Mouse (Mus musculus) ES-CJ7 (cell line): ENCODE data around the gene Dlg2.
A peak's percentile ranks its signal among the peaks of the same experiment; 100 is the strongest.

Source experiments
- DNase-seq: peaks from one replicate; pipeline ENCODE4 v3.0.0; 2011; ENCODE audit warnings: low read depth, low spot score

Gene Dlg2

DNA sequence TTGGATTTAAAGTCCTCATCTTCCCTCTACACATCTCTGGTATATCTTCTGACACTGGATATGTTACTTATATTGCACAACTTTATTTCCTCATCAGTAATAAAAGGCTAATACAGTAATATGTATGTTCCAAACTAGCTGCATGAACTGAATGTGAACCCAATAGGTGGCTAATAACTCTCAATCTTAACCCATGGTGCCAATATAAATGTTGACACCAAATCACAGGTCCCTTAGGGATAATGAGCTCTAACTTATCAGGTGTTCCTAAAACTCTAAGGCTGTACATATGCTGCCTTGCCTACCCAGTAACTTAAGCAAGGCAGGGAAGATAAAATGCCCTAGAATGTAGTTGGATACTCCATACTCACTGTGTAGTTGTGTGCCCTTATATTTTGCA, 1894.0 kb downstream of the Dlg2 start:
- no peak for DNase-seq

DNA sequence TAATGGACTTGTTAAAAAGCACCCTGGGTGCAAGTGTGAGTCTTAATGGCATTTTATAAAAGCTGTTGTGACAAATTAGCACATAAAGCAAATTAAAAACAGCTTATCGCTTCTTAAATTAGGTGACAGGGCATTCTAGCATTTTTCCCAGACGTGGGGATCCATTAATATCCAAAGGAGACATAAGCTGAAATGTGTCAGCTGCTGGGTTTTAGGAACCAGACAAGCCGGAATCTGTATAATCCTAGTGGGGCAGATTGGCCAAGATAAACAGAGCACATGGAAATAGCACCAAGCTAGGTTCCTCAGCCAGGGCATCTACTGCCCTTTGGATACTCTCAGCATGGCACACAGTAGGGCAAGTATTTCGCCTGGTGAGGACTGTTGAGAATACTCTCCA, 1895.2 kb downstream of the Dlg2 start:
- DNase-seq = no peak

DNA sequence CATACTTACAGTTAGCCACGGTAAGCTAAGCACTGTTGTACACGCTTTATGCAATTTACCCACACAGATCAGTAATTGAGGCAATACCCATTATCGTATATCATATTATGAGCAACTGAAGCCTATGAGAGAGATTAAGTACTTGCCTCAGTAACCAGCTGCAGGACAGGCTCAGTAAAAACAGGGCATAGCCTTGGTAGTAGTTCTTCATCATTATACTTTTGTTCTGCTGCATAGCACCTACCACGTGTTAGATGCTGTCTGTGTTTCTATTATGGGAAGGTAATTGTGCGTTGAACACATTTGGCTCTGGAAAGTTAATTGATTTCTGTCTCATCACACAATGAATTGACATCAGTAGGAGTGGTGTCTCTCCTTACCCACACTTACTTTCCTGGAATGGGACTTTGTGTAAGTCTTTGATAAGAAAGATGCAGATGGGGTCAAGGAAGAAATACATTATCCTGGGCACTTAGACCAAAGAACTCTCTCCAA, 1897.4 kb downstream of the Dlg2 start:
- DNase-seq = no peak

DNA sequence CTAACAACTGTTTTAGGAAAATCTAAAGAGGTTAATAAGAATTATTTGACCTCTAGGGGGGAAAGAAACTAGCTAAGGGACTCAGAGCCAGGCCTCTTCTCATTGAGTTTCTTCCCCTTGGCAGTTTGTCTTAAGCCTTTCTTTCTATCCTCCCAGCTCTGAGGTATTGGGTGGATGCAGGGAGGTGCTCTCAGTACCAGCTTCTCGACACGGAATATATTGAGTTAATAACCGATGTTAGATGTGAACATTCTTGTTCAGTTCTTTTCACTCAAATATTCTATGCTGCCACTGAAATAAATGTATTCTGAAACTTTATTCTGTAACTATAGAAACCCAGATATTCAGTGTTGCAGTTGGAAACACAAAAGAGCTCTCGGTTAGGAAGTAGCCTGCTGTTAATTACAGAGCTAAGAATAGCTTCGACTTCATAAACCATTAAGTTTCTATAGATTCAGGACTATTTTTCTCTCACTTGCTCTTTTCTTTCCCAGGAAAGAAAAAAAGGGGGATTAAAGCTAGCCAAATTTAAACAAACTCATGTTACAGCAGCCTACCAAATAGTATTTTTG, 1907.5 kb downstream of the Dlg2 start:
- DNase-seq = no peak

DNA sequence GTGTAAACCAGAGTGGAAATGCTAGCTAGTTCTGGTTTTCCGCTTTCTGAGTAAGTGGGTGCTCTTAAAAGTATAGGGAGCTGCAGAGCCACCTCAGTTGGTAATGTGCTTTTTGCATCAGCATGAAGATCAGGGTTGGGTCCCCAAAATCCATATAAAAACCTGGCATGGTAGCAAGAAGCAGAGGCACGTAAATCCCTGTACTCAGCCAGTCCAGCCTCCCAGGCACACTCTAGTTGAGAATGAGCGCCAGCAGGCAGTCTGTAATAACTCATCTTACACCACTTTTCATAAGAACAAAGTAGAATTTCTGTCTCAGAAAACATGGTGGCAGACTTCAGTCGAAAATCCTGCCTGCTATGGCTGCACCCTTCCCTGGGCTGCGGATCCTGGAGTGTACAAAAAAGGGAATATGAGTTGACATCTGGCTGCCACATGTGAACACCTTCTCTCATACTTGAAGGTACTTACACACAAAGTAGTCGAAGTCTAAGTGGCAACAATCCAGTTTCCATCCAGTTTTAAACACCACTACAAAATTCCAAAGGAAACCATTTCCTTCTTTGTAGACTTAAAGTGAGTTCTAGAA, 1915.7 kb downstream of the Dlg2 start:
- no peak for DNase-seq

DNA sequence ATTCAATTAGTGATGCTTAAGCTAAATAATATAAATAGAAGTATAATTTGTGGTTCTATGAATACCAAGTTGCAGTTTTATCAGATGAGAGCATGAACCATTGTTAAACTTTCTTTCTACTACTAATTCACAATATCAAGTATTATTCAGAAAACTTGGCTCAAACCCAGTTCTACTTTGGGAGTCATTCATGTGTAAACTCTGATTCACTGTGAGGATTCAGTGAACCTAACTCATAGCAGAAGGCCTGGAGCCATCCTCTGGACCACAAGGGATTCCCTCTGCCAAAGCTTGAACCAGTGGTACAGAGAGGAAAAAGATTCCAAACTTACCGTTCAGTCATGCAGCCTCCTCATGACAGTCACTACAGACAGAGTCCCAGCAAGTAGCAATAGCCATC, 1920.3 kb downstream of the Dlg2 start:
- DNase-seq = no peak

DNA sequence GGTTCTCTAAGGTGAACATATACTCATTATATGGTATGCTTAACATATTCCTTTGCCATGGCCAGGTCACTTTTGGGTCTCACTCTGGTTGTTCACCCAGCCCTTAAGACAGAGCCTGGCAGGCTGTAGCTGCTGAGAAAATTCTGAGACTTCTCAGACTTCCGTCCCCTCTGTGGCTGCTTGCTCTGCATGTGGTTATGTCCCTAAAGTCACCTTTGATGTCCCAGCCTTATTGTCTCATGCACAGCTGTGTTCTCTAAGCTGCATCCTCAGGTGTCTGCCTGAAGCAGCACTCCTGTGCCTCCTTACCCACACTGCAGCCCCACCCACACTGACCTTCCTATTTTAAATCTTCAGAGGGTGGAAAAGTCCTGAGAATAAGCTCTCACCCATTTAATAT, 1922.4 kb downstream of the Dlg2 start:
- DNase-seq = no peak

DNA sequence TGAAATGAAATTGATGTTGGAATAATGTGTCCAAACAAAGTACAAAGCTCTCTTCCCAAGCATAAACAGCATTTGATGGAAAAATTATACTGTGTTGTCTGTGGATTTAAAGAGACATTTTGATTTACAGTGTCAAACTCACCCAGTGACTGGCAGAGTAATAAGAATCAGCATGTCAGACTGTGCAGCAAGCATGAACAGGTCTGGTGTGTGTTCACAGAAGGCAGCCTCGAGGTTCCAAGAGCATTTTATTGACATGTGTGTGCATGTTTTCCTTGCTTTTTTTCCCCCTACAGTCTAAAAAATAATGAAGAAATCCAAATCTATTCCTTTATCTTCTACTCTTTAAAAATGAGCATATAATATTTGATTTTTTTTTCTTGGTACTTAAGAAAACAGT, 1924.1 kb downstream of the Dlg2 start:
- DNase-seq = no peak

DNA sequence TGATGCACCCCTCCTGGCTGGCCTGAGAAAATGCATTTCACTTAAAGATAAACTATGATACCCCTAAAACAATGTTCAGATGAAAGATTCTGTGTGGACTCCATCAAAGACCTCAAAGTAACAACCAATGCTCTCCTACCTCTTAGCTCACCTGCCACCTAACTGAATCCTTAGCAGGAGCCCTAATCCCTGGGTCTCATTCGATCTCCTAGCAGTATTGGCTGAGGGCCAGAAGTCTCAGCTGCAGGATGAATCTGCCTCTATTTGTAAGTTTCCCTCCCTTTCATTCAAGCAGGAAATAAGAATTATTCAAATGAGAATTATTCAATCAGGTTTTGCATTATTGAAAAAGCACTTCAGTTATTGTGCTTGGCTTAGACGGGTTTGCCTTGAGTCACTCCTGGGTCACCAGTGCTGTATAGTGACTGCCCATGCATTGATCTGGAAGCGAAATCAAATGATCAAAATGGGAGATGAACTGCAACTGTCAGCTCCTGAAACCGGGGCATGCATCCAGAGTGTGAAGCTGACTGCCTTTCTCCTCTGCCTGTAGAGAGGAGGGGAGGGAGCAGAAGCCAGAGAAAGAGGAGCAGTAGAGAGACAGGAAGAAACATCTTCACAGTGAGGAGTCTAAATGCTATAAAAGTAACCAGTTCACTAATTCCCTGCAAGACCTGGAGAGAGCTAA, 1924.7 kb downstream of the Dlg2 start:
- DNase-seq = no peak

DNA sequence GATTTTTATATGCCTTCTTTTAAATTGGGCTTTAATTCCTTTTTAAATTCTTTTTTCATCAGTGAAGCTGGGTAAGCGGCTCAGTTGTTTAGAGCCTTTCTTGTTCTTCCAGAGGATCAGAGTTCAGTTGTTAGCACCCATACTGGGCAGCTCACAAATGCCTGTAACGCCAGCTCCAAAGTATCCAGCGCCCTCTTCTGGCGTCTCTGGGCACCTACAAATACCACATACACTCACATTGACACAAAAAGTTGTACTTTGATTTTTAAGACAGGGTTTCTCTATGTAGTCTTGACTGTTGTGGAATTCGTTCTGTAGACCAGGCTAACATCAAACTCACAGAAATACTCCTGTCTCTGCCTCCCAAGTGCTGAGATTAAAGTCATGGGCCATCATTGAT, 1932.0 kb downstream of the Dlg2 start:
- peak; percentile 46 for DNase-seq

DNA sequence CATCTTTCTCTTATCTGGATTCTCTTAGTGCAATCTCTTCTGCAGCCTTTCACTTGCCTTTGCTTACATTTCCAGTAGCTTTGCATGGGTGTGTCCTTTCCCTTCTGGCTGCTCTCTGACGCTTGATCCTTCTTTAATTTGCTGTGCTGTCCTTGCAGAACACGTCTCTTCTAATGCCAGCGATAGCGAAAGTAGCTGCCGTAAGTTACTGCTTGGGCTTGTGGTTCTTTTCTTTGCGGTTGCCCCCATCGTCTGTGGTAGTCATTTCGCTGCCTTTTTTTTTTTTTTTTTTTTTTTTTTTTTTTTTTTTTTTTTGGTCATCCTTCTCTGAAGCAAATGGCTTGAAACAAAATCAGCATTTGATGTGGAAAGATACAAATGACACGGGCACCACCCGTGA, 1944.0 kb downstream of the Dlg2 start:
- DNase-seq = no peak

DNA sequence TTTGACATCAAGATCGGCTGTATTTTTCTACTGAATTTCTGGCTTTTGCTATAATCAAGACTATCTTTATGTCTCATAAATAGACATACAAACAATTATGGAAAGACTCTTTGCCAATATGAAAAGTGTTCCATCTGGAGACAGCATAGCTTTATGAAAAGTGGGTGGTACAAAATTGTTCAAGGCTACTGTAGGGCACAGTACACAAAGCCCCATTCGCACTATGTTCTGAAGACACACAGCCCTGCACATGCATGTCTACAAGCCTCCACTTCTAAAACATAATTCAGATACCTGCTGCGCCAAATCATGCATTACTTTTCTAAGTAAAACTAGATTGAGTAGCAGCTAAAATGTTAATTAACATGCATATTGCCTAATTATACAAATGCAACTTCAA, 1946.5 kb downstream of the Dlg2 start:
- no peak for DNase-seq

DNA sequence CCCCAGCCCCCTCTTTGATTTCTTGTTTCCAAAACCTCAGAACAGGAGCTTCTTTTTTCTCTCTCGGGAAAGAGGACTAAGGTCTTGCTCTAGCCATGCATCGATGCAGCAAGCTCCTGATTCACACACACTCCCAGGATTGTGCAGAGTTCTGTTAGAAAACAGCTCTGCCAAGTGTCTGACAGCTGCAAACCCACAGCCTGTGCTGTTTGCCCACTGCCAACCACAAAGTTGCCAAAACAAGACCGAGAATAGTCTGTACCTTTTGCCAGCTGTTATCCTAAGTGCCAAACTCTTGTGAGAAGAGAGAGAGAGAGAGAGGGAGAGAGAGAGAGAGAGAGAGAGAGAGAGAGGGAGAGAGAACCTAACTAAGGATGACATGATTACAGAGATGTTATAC, 1948.2 kb downstream of the Dlg2 start:
- DNase-seq = no peak

DNA sequence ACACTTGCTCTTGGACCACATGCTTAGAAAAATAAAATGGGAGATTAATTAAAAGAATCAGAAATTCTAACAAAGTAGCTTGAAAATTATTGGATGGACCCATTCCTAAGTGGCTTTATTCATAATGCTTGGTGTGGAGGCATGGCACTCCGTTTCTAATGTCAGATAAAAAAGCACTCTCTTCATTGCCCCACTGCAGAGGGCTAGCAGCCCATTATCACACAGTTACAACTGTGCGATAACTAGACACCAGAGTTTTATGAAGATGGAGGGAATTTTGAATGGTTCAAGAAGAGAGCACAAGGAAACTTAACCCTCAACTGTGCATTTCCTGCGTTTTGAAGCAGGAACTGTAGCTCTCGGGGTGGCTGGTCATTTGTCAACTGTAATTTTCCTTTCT, 1950.8 kb downstream of the Dlg2 start:
- no peak for DNase-seq

DNA sequence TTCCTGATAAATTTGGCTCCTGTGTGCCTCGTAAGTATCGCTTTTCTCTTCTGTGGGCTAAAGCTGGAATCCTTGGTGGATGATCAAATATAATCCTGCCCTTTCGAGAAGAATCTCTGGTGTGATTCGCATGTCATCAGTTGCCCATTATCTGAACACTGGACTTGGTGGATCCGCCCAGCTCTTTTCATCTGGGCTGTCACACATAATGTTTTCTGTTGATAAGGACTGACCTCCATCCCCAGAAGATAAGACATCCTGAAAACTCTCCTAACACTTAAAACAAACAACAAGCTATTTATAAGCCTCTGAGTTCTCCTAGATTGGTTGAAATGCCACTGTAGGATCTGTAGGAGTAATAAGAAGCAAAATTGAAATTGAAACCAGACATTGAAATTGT, 1952.2 kb downstream of the Dlg2 start:
- no peak for DNase-seq

DNA sequence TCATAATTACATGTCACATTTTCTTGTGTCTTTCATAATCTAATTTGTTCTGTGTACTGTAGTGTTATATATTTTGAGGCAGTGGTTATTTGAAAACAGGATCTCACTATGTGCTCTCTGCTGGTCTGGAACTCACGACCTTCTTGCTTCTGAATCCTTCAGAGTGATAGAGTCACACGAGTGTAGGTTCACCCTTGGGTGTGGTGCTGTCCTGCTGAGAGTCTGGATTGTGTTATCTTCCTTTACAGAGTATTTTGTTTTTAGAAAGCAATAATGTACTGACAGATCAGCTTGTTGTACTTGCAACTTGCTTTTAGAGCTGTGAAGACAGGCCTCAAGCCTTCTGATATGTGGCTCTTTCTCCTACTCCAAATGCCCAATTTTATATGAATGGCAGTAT, 1953.8 kb downstream of the Dlg2 start:
- DNase-seq = no peak

DNA sequence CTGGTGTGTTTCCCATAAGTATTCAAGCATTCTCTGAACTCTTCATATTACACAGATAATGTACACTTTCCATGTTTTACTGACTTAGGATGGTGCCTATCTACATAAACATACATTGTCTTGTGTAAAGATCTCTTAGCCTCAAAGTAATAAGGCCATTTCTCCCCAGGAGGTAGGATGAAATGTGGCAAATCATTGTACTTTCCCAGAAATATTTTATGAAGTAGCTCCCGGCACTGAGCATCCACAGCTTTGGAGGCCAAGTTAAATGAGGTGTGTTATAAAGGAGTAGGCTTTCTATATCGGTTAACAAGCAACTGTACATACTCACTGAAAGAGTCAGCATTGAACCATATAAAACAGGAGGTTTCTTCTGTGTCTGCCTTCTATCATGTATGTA, 1960.7 kb downstream of the Dlg2 start:
- no peak for DNase-seq

DNA sequence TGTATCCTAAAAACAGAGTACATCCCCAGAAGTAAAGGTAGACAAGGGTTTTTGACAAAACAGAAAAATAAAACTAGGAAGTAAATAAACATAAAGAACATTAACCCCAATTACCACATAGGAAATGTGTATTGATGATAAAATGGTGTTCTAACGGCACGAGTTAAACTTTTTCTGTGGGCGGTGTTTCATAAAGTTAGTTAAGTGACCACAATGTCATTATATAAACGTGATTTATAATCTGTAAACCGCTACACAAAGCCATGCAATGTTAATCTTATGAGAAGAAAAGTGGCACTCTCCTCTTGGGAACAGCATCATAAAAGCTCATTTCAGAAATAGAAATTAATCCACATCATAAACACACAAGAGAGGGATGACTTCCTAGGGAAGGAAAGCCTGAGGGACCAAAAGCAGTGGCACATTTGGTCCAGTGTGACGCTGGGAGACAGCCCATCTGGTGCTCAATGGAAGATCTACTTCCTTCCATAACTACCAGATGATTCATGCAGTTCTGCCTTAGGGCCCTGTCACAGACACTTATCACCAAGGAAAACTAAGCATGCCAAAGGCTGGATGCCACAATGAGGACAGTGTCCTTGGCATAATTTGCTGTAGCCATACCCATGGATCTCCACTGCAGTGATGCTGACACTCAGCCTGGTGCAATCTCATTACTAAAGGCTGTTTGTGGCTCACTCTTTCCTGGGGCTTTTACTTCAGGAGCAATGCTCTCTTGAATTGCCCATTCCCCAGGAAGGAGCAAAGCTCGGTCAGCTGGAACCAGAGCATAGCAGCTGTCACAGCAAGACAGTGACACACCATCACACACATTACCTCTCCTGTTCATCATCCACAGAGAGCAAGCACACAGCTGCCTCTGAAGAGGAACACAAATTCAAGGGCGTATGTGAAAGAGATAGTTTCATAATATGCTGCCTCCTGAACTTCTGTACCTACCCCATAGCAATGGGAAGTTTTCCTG, 1963.3 kb downstream of the Dlg2 start:
- no peak for DNase-seq

DNA sequence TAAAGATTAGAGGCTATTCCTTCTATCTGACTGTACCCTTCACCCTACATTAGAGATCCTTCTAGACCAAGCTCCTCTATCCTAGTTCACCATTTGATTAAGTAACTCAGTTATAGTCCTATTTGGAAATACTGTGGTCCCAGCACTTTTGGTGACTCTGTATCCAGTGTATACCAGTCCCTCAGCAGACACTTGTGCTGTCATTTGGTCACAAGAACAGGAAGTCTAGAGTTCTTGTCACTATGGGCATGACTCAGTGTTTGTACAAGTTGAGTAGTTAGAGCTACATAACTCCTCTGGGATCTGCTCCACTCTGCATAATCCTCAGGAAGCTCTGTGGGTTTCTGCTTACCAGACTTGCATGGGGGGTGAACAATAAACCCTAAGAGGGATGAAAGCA, 1965.1 kb downstream of the Dlg2 start:
- DNase-seq = no peak

DNA sequence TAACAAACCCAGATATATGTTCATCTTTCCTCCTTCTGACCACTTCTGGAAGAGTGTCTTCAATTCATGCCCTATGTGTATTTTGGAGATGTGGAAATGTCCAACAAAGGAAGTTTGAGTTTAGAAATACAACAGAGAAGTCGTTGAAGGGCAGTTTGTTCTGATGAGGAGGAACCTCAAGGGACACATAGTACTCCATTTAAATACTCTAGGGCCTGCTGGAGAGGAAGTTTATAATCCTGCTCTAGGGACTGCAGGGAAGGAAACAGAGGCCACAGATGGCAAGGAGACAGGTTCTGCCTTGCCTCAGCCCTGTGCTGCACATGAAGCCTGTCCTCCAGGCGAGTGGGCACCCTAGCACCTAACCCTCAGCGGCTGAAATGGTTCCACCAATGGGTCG, 1965.6 kb downstream of the Dlg2 start:
- DNase-seq = no peak

DNA sequence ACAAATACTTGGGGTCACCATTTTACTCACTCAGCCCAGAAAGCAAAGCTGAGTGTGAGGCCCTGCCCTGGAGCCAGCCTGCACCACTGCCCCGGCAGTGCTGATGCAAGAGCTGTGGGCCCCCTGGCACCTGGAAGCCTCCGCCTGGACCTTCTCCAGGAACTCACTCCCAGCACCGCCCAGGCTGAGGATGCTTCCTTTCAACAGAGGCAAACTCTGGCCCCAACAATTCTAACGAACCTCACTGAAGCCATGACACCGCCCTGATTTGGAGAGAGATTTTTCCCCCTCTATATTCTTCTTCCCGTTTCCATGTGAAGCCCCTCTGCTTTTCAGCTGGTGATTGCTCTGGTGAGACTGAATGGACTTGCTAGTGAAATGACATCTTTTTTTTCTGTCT, 1971.5 kb downstream of the Dlg2 start:
- DNase-seq = no peak
